Mouse (Mus musculus) lung, postnatal 10 days (tissue): ENCODE measurements at regions not wholly inside any gene's neighbourhood (a gene's known extent, or its start where the extent isn't known, plus 50 kb on each side); places are given as distances from the start of the nearest gene placed in this dataset.

ENCODE experiments used
- DNase-seq: peaks from one replicate; pipeline ENCODE4 v3.0.0; 2021

GRCm38 (mm10) chr19:53476768-53477547 lies 52.0 kb upstream of the Dusp5 start:
- peak; percentile 42 for DNase-seq

DNA sequence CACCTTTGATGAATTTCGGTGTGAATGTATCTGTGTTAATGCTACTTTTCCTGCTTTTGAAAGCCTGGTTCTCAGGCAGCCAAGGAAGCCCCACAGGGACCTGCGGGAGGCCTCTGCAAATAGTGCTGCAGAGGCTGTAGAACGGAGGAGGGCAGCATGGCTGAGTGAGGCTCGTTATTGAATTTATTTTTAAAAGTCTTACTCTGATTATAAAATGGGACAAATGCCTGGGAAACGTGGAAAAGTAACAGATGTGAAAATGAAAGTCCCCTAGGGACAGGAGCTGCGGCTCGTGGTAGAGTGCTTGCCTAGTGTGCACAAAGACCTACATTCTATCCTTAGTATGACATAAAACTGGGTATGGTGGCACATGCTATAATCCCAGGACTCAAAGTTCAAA lies 59.7 kb upstream of the Dusp5 start:
- DNase-seq: no peak

DNA sequence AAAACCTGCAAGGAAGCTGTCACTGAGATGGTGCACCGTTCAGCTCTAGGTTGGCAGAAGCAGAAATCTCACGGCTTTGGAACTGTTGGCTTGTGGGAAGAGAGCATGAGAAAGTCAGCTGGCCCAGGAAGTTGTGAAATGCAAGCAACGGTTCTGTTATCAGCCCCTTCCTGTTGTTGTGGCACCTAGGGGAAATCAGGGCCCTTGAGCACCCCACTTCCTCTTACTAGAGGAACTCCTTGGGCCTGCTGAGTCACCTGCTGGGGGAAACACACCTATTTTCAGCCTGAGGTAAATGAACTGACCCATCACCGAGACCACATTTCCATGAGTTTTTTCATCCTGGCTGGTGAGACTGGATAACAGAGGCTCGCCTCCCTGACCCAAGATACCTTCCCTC lies 64.2 kb upstream of the Dusp5 start:
- peak; percentile 28 for DNase-seq

GRCm38 (mm10) chr19:53464135-53464534 lies 64.8 kb upstream of the Dusp5 start:
- no peak for DNase-seq

DNA sequence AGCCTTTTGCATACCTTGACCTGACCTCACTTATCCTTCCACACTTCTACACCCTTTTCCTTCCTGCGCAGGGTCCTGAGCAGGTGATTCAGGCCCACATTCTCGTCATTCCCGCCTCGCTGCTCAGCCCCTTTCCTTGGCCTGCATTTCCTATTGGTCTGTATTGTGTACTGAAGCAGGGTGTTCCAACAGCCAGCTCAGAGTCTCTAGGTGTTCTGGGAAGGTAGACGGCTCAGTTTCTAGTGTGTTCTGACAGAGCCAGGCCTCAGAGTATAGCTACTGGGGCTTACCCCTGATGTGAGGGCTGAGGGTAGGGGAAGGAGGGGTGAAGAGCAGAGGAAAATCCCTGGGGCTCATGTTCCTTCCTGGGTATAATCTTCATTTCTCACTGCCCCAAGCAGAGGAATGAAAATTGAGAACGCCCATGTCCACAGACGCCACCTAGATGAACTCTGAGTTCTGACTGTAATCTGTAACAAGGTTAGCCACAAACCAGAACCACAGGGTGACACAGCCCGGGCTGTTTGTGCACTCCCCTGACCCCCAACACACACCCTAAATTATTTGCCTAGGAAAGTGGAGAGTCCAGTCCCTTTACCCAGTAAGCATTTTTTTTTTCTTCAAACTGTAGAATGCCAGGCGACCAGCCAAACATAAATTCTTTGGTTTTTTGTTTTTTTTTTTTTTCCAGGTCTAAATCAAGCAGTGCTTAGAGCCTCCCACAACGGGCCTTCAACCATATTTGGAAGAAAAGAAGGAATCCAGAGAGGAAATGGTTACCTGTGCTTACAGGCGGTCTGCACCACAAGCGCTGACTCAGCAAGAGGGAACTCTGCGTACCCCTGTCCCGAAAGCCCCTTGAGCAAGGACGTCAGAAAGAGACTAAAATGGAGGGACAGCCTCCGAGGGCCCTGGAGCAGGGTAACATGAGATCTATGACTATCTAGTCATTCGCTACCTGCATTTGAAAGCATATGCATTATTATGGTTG lies 67.6 kb upstream of the Dusp5 start:
- no peak for DNase-seq

GRCm38 (mm10) chr19:53460312-53461024 lies 68.4 kb upstream of the Dusp5 start:
- DNase-seq: no peak

- no peak for DNase-seq
Observed at GRCm38 (mm10) chr19:53459407-53459788, 69.0 kb upstream of the Smndc1 start.

GRCm38 (mm10) chr19:53458770-53459406 lies 68.5 kb upstream of the Smndc1 start:
- no peak for DNase-seq

DNA sequence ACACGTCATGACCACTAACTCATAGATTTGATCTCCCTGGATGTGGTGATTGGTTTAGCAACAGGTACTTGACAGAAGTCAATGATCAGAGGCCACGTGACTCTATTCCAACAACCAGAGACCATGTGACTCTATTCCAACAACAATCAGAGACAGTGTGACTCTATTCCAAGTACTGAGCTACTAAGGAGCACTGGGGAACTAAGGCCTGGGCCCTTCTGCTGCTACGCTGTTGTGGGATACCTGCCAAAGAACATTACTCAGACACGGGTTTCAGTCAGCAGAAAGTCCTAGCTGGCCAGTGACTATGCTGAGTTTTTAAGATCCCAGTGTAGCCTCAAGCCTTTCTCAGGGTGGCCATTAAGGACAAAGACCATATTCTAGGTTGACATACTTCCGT lies 66.3 kb upstream of the Smndc1 start:
- no peak for DNase-seq

DNA sequence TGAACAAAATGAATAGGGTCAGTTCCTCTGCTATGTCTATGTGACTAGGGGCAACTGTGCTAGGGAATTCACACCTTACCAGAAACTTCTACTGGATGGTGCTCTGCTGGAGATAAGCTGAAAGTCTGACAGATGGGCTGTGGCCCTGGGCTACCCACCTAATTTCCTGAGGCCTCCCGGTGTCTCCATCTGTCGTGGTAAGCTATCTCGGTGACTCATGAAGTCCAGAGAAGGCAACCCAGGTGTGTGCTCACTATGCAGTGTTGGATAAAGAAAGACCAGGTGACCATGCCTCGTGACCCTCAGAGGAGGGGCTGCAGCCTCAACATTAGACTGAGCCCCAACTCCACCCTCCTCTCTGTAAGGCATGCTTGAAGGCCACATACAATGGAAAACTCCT lies 64.2 kb upstream of the Smndc1 start:
- no peak for DNase-seq

- no peak for DNase-seq
Observed at GRCm38 (mm10) chr19:53454059-53454458, 63.7 kb upstream of the Smndc1 start.

DNA sequence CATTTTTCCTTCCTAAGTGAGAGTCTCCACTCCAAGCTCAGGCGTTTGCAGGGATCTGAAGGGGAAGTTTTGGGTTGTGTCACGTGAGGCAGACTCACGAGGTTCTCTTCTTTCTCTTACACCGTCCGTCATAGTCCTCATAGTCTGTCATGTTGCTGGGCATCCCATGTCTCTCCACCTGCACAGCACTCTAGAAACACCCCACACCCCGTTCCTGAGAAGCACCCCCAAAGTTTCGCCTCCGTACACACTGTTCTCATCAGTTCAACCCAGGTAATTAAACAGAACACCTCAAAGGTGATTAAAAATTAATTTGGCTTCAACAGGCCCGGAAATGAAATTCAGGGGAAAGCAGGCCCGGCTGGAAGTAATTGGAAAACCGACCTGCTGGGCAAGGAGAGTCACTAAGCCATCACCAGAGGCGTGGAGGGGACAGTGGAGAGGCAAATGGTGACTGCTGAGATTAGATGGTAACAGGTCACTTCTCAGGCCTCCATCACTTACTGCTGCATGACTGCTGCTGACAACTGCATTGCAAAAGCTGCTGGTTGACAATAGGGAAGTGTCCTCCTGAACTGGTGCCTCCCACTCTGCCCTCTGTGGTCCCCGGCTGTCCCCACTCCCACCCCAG lies 63.1 kb upstream of the Smndc1 start:
- no peak for DNase-seq

- no peak for DNase-seq
Observed at GRCm38 (mm10) chr19:53452360-53452759, 62.0 kb upstream of the Smndc1 start.

GRCm38 (mm10) chr19:53451388-53451922 lies 61.1 kb upstream of the Smndc1 start:
- no peak for DNase-seq

DNA sequence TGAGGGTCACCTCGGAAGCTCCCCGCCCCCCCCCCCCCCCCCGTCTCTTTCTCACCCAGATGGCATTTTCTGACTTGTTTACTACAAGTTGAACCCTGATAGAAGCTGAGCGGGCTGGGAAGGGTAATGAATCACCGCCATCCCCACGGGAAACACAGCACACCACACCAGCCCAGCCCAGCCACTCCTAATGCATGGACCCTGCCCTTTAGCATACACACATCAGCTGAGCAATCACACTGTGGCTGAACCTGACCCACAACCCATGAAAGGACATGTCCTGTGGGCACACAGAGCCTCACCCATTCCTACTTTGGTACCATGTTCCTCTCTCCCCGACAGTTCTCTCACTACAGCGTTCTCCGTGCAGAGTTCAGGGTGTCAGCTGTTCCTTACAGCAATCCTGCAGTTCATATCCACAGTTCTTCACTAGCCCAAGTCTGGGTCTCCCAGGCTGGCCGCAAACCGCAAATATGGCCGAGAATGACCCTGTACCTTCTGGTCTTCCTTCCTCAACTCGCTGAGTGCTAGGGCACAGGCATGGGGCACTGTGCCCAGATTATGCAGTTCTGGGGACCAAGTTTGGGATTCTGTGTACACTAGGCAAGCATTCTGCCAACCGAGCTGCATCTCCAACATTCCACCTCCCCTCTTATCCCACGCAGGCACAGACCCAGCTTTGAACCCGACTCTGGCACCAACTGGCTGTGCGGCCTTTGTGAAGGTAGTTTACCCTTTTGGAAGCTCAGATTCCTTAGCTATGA lies 60.4 kb upstream of the Smndc1 start:
- no peak for DNase-seq

- DNase-seq: no peak
Observed at GRCm38 (mm10) chr19:53449137-53449783, 58.9 kb upstream of the Smndc1 start.

GRCm38 (mm10) chr19:53448206-53448605 lies 57.8 kb upstream of the Smndc1 start:
- DNase-seq: peak; percentile 71

DNA sequence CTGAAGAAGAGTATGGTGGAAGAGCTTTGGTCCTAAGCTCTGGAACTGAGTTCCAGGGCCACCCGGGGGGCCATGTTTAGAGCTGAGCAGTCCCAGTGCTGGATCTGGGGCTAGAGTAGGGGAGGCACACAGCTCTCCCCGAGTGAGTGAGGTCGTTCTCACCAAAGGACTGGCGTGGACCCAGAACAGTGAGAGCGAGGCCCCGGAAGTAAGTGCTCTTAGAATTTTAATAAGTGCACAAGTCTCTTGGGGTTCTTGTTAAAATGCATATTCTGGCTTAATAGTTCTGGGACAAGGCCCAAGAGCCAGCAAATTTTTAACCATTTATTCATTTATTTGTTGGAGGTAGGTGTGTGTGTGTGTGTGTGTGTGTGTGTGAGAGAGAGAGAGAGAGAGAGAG lies 57.4 kb upstream of the Smndc1 start:
- DNase-seq: no peak

DNA sequence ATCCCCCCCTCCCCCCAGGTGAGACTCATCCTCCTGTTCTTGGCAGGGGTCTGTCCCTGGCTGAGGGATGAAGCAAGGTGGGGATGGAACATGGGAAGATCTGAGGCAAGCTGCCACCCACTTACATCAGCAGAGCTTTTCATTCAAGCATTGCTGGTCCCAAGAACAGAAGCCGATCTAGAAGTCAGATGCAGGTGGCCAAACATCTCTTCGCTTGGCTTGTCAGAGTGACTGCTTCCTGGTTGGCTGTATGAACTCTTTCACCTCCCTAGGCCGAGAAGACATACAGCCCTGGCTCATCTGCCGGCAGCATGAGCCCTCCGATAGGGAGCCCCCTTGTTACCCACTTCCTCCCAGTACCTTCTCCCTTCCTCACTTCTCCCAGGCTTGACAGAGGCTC lies 55.8 kb upstream of the Smndc1 start:
- DNase-seq: no peak

GRCm38 (mm10) chr19:53444646-53445045 lies 54.3 kb upstream of the Smndc1 start:
- DNase-seq: no peak
